Mouse (Mus musculus) neural tube, embryonic 12.5 days (tissue): Measurements from ENCODE around the gene Agk. TPM values are rescaled to one million over a fixed set of nuclear protein-coding genes. Genes with fewer than 3 reads are reported as not detected.

Experiments
- polyA plus RNA-seq: library from polyadenylated mRNA; unstranded; fragments of >200 nt; fragmentation: Nextera tagmentation; extraction: Ambion mirVana; gene quantifications from 2 replicates; pipeline ENCODE4 v1.2.1, GENCODE M21; 2016

The Agk gene
- polyA plus RNA-seq, 1 experiment from 2014 or later: 42.3 TPM

Other genes starting within 250 kb of the Agk start
- 16.5 and 21.7 TPM in 2 replicates for gene E330009J07Rik, start 111.0 kb downstream of the Agk start, polyA plus RNA-seq
- gene Wee2, start 113.9 kb downstream of the Agk start, polyA plus RNA-seq: 0.09 TPM in 1 of 2 replicates, not detected in the other
- 147 and 156 TPM in 2 replicates for gene Ssbp1, start 146.2 kb downstream of the Agk start, polyA plus RNA-seq
- not detected in 2 replicates for gene Tas2r137, start 166.1 kb downstream of the Agk start, polyA plus RNA-seq
- not detected in 2 replicates for gene Tas2r108, start 168.4 kb downstream of the Agk start, polyA plus RNA-seq
- not detected in 2 replicates for gene Prss37, start 194.3 kb downstream of the Agk start, polyA plus RNA-seq
- gene Olfr461, start 229.9 kb downstream of the Agk start, polyA plus RNA-seq: 0.06 TPM in 1 of 2 replicates, not detected in the other
- gene Olfr460, start 244.3 kb downstream of the Agk start, polyA plus RNA-seq: not detected in 2 replicates